Mouse (Mus musculus): ENCODE measurements at regions not wholly inside any gene's neighbourhood (a gene's known extent, or its start where the extent isn't known, plus 50 kb on each side); places are given as distances from the start of the nearest gene placed in this dataset.
"Not testable (repeated sequence)": the region's sequence is repeated elsewhere in the genome, so short reads cannot be mapped to it uniquely, and the experiment has no call there.

DNA sequence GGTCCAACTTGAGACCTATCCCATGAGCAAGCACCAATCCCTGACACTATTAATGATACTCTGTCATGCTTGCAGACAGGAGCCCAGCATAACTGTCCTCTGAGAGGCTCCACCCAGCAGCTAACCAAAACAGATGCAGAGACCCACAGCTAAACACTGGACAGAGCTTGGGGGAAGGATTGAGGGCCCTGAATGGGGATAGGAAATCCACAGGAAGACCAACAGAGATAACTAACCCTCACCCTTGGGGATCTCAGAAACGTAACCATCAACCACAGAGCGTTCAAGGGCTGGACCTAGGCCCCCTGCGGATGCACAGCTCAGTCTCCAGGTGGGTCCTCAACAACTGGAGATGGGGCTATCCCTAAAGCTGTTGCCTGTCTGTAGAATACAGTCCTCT is 93.7 kb downstream of the Cd24a start:
- DNase-seq (ENCODE audit: low spot score in 2 of 2), result no peak

DNA sequence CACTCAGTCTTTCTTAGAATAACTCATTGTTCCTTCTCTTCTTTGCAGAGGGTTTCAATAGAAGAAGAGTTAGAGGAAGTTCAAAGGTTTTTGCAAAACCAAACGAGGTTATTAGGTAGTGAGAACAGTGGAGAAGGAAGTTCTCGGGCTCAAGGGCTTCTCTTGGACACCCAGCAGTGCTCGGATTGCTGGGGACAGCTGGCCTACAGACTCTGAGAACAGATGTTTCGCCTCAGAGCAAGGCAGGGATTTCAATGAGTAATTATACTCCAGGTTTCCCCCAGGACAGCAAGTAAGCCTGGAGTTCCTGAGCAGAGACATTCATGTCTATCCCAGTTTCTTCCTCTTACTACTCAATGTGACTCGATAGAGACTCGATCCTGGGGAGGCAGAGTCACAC is 94.4 kb downstream of the Cd24a start:
- no peak for DNase-seq (ENCODE audit: low spot score in 2 of 2)

DNA sequence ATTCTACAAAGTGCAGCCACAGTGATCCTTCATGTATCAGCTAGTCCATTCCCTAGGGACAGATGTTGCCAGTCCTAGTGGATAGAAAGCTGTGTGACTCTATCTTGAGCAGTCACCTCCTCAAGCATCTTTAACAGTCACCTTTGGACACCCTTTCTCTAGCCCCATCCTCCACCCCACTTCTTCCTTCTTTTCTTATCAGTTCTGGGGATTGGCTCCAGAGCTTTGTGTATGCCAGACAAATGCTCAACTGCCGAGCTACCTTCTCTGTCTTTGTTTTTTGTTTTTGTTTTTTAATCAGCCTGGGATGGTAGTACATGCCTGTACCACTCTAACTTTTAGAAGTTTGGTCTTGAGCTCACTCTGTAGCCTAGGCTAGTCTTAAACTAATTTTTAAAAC is 96.7 kb downstream of the Cd24a start:
- no peak for DNase-seq (ENCODE audit: low spot score in 2 of 2)

DNA sequence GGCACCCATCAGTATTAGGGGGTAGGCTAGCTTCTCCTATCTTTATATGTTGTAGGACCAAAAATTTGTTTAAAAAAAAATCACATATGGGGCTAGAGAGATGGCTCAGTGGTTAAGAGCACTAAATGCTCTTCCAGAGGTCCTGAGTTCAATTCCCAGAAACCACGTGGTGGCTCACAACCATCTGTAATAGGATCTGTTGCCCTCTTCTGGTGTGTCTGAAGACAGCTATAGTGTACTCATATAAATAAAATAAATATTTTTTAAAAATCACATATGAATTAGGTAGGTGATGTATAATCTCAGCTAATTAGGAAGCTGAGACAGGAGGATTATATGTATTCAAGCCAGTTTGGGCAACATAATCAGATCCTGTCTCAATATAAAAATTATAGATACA is 97.4 kb downstream of the Cd24a start:
- not testable (repeated sequence) for DNase-seq (ENCODE audit: low spot score in 2 of 2)

GRCm38 (mm10) chr10:43676289-43676688 is 98.2 kb downstream of the Cd24a start:
- no peak for DNase-seq (ENCODE audit: low spot score in 2 of 2)

GRCm38 (mm10) chr10:43684247-43685033 is 106.4 kb downstream of the Cd24a start:
- peak in 1 of 2 experiments; percentile 36 for DNase-seq (ENCODE audit: low spot score in 2 of 2)

GRCm38 (mm10) chr10:43689161-43689913 is 111.3 kb downstream of the Cd24a start:
- DNase-seq (ENCODE audit: low spot score in 2 of 2), result no peak

DNA sequence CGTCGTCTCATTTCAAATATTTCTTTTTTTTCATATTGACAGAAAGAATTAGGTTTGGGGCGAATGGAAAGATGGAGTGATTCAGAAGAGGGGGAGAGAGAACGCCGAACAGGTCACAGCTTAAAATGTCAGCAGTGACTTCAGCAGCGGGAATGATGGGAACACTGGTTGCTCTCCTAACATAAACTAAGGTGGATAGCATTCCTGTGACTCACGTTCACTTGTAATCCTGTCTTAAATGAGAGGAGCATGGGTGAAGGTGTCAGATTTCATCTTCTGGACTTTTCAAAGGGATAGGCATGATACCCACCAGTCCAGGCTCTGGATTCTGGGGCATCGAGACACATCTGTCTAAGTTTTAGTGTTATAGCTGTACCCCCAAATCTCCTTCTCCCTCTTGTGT is 111.8 kb downstream of the Cd24a start:
- DNase-seq (ENCODE audit: low spot score in 2 of 2), result no peak

- DNase-seq (ENCODE audit: low spot score in 2 of 2), result no peak
Measured at GRCm38 (mm10) chr10:43693974-43694373, 115.9 kb downstream of the Cd24a start.

DNA sequence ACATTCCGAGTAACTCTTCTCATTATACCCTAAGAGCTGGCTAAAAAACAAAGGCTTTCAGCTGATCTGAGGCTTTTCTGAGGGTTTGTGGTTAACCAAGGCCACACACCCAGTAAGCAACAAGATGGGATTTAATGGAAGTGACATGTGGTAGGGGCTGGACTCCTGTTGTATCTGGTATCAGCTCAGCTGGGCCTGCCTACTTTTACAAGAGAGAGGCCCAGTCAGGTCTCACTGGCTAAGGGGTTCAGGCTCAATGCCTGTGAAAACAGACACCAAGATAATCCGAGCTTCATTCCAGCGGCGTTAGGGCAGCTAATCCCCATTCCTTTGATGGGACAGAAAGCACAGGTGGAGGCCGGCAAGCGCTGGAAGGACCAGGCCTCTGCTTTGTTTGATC is 116.4 kb downstream of the Cd24a start:
- no peak for DNase-seq (ENCODE audit: low spot score in 2 of 2)

- no peak for DNase-seq (ENCODE audit: low spot score in 2 of 2)
Measured at GRCm38 (mm10) chr10:43695470-43695869, 117.4 kb downstream of the Cd24a start.

- no peak for DNase-seq (ENCODE audit: low spot score in 2 of 2)
Measured at GRCm38 (mm10) chr10:43697917-43698316, 119.8 kb downstream of the Cd24a start.

- no peak for DNase-seq (ENCODE audit: low spot score in 2 of 2)
Measured at GRCm38 (mm10) chr10:43700371-43701289, 122.5 kb downstream of the Cd24a start.

GRCm38 (mm10) chr10:43702895-43703294 is 124.8 kb downstream of the Cd24a start:
- DNase-seq (ENCODE audit: low spot score in 2 of 2), result no peak

DNA sequence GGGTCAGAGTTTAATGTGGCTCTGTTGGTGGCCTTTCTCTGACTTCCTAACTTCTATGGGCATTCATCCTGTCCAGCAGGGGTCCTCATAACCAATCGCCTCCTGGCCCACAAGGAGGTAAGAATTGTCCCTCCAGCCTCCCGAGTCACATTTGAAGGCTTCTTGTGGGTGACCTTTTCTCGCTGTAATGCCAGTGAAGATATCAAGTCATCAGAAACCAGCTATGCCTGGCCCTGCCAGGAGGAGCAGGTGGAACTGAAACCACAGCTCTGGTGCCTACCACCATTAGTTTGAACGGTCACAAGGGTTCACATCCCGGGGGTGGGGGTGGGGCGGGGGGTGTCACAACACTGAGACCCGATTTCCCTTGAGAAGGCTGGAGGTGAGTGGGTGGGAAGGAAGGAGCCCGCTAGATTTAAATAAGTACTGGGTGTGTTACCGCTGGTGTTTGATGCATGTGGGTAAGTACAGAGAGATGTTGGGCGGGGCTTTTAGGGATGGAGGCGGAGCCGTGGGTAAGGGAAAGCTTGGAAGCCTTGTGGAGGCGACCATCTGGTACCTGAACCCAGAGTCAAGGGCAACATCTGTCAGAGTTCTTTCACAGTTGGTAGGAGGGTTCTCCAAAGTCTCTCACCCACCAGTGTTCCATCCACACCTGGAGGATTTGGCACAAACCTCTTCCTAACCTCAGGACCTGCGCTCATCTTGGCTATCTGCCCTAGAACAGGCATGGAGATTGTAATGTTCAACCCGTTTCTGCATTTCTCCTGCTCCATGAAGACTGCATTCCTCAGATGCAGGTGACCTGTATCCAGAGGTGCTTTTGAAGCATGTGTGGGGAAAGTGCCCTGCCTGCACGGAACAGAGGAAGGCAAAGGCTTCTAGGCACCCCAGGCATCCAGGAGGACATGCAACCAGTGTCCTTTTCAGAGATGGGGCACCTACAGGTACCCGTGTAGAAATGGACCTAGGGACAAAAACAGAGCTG is 128.2 kb downstream of the Cd24a start:
- DNase-seq (ENCODE audit: low spot score in 2 of 2), result no peak

DNA sequence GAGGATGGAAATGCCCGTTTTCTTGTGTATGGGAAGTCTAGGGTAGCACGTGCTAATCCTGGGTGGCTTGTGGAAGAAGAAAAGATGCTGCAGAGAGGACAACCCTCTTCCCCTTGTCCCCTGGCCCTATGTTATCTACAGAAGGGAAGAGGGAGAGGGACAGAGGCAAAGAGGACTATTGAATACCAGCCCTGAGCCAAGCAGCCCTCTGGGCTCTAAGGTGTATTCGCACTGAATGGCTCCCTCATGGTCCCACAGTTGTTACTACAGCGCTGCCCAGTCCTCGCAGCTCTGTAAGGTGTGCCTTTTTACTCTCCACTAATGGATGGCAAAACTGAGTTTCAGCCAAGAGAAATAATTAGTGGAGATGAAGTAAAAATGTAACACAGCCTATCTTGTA is 128.9 kb downstream of the Cd24a start:
- DNase-seq (ENCODE audit: low spot score in 2 of 2), result no peak

- DNase-seq (ENCODE audit: low spot score in 2 of 2), result no peak
Measured at GRCm38 (mm10) chr10:43707821-43708373, 129.8 kb downstream of the Cd24a start.

- DNase-seq (ENCODE audit: low spot score in 2 of 2), result no peak
Measured at GRCm38 (mm10) chr10:43709278-43710033, 131.4 kb downstream of the Cd24a start.

- no peak for DNase-seq (ENCODE audit: low spot score in 2 of 2)
Measured at GRCm38 (mm10) chr10:43710186-43710885, 132.3 kb downstream of the Cd24a start.

Data from urinary bladder, postnatal 36 days (tissue).